Mouse (Mus musculus): ENCODE data around the gene Prok1. TPM values are rescaled to one million over a fixed set of nuclear protein-coding genes. Genes with fewer than 3 reads are reported as not detected.

Prok1 gene
- total and polyA plus RNA-seq, 3 experiments: not detected

- no peak for TF ChIP-seq CTCF (IDR thresholded peaks at IDR 0.05)
- TF ChIP-seq POLR2A (IDR thresholded peaks at IDR 0.05; ENCODE audit: insufficient read depth, low read depth, low read length): no peak
- TF ChIP-seq EP300 (IDR thresholded peaks at IDR 0.05; ENCODE audit: insufficient read depth, low read depth, low read length): no peak
- H3K27ac ChIP-seq: peak overlapping the region; percentile 71
- no peak overlapping the region for H3K4me3 ChIP-seq
- intact Hi-C loops (cut with DNase I): loop anchor here (10.0 kb wide), 1 partner anchor 166 kb away; no protein-coding TSS in a partner anchor
- H3K79me2 ChIP-seq (replicated peaks; ENCODE audit: control insufficient read depth, insufficient read depth, low read length): no peaks in the 10 kb centered on the region
- peaks cover 15% of the 10 kb centered on the region for H3K4me1 ChIP-seq (ENCODE audit: control insufficient read depth, insufficient read depth, low read length)
- H3K27me3 ChIP-seq (ENCODE audit: control insufficient read depth, insufficient read depth, low read length): no peaks in the 10 kb centered on the region
- DNase-seq: peak; percentile 33 to 36
- H3K36me3 ChIP-seq (ENCODE audit: control insufficient read depth, insufficient read depth, low read length): no peaks in the 10 kb centered on the region; the same call in 1 of the 2 replicates
- 52% methylated on average over 8 of the region's 8 CpGs for WGBS
- 0 out of 2 replicates have a peak overlapping the region, but pooled peaks have one; percentile 8 for H3K9ac ChIP-seq (ENCODE audit: low read depth, low read length)
Observed at GRCm38 (mm10) chr3:107260956-107261850, 21.7 kb upstream of the Prok1 start.

DNA sequence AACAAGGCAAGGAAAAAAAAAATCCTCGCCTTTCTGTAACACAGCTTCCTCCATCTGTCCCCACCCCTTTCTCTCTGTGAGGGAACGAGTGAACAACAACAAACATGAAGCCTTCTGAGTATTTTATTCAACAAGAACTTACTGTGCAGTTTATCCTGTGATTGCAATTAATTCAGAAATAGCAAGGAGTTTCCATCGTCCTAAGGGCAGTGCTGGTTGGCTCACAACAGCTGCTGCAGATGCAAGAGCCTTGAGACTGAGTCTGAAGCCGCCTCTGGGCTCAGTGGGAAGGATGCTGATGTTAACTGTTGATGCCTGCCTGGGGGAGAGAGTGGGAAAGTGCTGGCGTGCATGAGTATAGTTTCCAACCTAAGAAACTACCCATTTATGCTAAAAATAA lies 18.4 kb upstream of the Prok1 start:
- Histone ChIP-seq H3K27ac (peak overlapping the region; percentile 40), H3K79me2 (replicated peaks; ENCODE audit: control insufficient read depth, insufficient read depth, low read length) (no peaks in the 10 kb centered on the region), H3K36me3 (ENCODE audit: control insufficient read depth, insufficient read depth, low read length) (no peaks in the 10 kb centered on the region; the same call in 1 of the 2 replicates), H3K4me3 (no peak overlapping the region), H3K9ac (ENCODE audit: low read depth, low read length) (no peak overlapping the region), H3K4me1 (ENCODE audit: control insufficient read depth, insufficient read depth, low read length) (peaks cover 15% of the 10 kb centered on the region), H3K27me3 (ENCODE audit: control insufficient read depth, insufficient read depth, low read length) (no peaks in the 10 kb centered on the region)
- DNase-seq: no peak
- no peak for TF ChIP-seq EP300 (IDR thresholded peaks at IDR 0.05; ENCODE audit: insufficient read depth, low read depth, low read length)
- no peak for TF ChIP-seq POLR2A (IDR thresholded peaks at IDR 0.05; ENCODE audit: insufficient read depth, low read depth, low read length)
- no peak for TF ChIP-seq CTCF (IDR thresholded peaks at IDR 0.05)
- 32% methylated on average over 5 of the region's 5 CpGs for WGBS
- intact Hi-C loops (cut with DNase I): no loop called here

DNA sequence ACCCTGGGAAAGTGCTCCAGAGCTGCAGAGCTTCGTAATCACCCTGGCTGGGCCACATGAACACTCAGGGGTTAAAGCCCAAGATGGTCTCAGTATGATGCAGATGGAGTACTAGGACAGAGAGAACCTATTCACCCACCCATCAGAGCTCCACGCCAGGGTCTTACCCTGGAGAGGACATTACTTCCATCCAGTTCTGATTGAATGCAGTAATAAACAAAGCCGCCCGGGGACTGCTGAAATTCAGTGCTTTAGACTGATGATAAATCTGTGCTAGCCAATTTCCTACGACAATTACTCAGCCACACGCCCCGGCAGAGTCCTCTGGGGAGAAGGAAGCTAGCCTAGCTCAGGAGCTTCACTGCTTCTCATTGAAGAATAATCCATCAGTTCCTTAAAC lies 17.2 kb upstream of the Prok1 start:
- peaks cover 4% of the 10 kb centered on the region for H3K36me3 ChIP-seq (ENCODE audit: control insufficient read depth, insufficient read depth, low read length)
- no peaks in the 10 kb centered on the region for H3K79me2 ChIP-seq (replicated peaks; ENCODE audit: control insufficient read depth, insufficient read depth, low read length)
- no peak overlapping the region for H3K4me3 ChIP-seq
- TF ChIP-seq POLR2A (IDR thresholded peaks at IDR 0.05; ENCODE audit: insufficient read depth, low read depth, low read length): no peak
- TF ChIP-seq CTCF (IDR thresholded peaks at IDR 0.05): no peak
- no peak for TF ChIP-seq EP300 (IDR thresholded peaks at IDR 0.05; ENCODE audit: insufficient read depth, low read depth, low read length)
- DNase-seq: no peak
- H3K27ac ChIP-seq: no peak overlapping the region
- intact Hi-C loops (cut with DNase I): no loop called here
- 53% methylated on average over 7 of the region's 7 CpGs for WGBS
- H3K27me3 ChIP-seq (ENCODE audit: control insufficient read depth, insufficient read depth, low read length): no peaks in the 10 kb centered on the region
- peaks cover 13% of the 10 kb centered on the region for H3K4me1 ChIP-seq (ENCODE audit: control insufficient read depth, insufficient read depth, low read length)
- H3K9ac ChIP-seq (ENCODE audit: low read depth, low read length): no peak overlapping the region

GRCm38 (mm10) chr3:107255992-107256391 lies 16.5 kb upstream of the Prok1 start:
- H3K4me1 ChIP-seq (ENCODE audit: control insufficient read depth, insufficient read depth, low read length): peaks cover 13% of the 10 kb centered on the region
- TF ChIP-seq CTCF (IDR thresholded peaks at IDR 0.05) (no peak), POLR2A (IDR thresholded peaks at IDR 0.05; ENCODE audit: insufficient read depth, low read depth, low read length) (no peak), EP300 (IDR thresholded peaks at IDR 0.05; ENCODE audit: insufficient read depth, low read depth, low read length) (no peak)
- WGBS: 77% methylated on average over 3 of the region's 3 CpGs
- no peak overlapping the region for H3K4me3 ChIP-seq
- DNase-seq: no peak
- H3K9ac ChIP-seq (ENCODE audit: low read depth, low read length): no peak overlapping the region
- intact Hi-C loops (cut with DNase I): no loop called here
- H3K36me3 ChIP-seq (ENCODE audit: control insufficient read depth, insufficient read depth, low read length): peaks cover 4% of the 10 kb centered on the region
- no peak overlapping the region for H3K27ac ChIP-seq
- H3K79me2 ChIP-seq (replicated peaks; ENCODE audit: control insufficient read depth, insufficient read depth, low read length): no peaks in the 10 kb centered on the region
- H3K27me3 ChIP-seq (ENCODE audit: control insufficient read depth, insufficient read depth, low read length): no peaks in the 10 kb centered on the region

- Histone ChIP-seq H3K4me1 (ENCODE audit: control insufficient read depth, insufficient read depth, low read length) (peaks cover 12% of the 10 kb centered on the region), H3K9ac (ENCODE audit: low read depth, low read length) (no peak overlapping the region), H3K79me2 (replicated peaks; ENCODE audit: control insufficient read depth, insufficient read depth, low read length) (no peaks in the 10 kb centered on the region), H3K4me3 (no peak overlapping the region), H3K27ac (no peak overlapping the region), H3K27me3 (ENCODE audit: control insufficient read depth, insufficient read depth, low read length) (no peaks in the 10 kb centered on the region), H3K36me3 (ENCODE audit: control insufficient read depth, insufficient read depth, low read length) (peaks cover 4% of the 10 kb centered on the region)
- TF ChIP-seq POLR2A (IDR thresholded peaks at IDR 0.05; ENCODE audit: insufficient read depth, low read depth, low read length) (no peak), CTCF (IDR thresholded peaks at IDR 0.05) (no peak), EP300 (IDR thresholded peaks at IDR 0.05; ENCODE audit: insufficient read depth, low read depth, low read length) (no peak)
- WGBS: 85% methylated on average over 5 of the region's 5 CpGs
- intact Hi-C loops (cut with DNase I): no loop called here
- no peak for DNase-seq
Observed at GRCm38 (mm10) chr3:107253925-107254324, 14.4 kb upstream of the Prok1 start.

DNA sequence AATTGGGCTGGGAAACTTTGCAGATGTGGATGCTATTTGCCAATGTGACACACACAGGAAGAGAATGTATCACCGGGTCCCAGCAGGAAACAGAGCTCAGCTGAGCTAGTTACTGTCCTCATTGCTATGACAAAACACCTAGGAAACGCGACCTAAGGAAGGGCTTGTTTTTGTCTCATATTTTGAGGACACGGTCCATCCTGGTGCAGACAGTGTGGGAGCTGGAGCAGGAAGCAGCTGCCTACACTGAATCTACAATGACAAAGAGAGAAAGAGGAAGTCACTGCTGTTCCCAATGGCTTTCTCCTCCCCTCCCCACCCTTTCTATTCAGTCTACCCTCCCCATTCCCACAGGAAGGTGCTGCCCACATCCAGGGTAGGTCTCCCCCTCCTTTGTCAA lies 12.5 kb upstream of the Prok1 start:
- TF ChIP-seq EP300 (IDR thresholded peaks at IDR 0.05; ENCODE audit: insufficient read depth, low read depth, low read length) (peak; percentile 97), POLR2A (IDR thresholded peaks at IDR 0.05; ENCODE audit: insufficient read depth, low read depth, low read length) (peak; percentile 54; the same call in 1 of the 2 replicates), CTCF (IDR thresholded peaks at IDR 0.05) (no peak)
- H3K79me2 ChIP-seq (replicated peaks; ENCODE audit: control insufficient read depth, insufficient read depth, low read length): no peaks in the 10 kb centered on the region
- no peaks in the 10 kb centered on the region for H3K27me3 ChIP-seq (ENCODE audit: control insufficient read depth, insufficient read depth, low read length)
- peak; percentile 29 to 31 for DNase-seq
- peaks cover 7% of the 10 kb centered on the region for H3K4me1 ChIP-seq (ENCODE audit: control insufficient read depth, insufficient read depth, low read length)
- H3K9ac ChIP-seq (ENCODE audit: low read depth, low read length): no peak overlapping the region
- intact Hi-C loops (cut with DNase I): no loop called here
- H3K4me3 ChIP-seq: no peak overlapping the region
- peak overlapping the region; percentile 66 for H3K27ac ChIP-seq
- H3K36me3 ChIP-seq (ENCODE audit: control insufficient read depth, insufficient read depth, low read length): peaks cover 4% of the 10 kb centered on the region
- 30% methylated on average over 4 of the region's 4 CpGs for WGBS

Measured in heart, adult 2 months (tissue).